8 mouse cellular contexts compared by ENCODE assay signal in the genomic region with DNA sequence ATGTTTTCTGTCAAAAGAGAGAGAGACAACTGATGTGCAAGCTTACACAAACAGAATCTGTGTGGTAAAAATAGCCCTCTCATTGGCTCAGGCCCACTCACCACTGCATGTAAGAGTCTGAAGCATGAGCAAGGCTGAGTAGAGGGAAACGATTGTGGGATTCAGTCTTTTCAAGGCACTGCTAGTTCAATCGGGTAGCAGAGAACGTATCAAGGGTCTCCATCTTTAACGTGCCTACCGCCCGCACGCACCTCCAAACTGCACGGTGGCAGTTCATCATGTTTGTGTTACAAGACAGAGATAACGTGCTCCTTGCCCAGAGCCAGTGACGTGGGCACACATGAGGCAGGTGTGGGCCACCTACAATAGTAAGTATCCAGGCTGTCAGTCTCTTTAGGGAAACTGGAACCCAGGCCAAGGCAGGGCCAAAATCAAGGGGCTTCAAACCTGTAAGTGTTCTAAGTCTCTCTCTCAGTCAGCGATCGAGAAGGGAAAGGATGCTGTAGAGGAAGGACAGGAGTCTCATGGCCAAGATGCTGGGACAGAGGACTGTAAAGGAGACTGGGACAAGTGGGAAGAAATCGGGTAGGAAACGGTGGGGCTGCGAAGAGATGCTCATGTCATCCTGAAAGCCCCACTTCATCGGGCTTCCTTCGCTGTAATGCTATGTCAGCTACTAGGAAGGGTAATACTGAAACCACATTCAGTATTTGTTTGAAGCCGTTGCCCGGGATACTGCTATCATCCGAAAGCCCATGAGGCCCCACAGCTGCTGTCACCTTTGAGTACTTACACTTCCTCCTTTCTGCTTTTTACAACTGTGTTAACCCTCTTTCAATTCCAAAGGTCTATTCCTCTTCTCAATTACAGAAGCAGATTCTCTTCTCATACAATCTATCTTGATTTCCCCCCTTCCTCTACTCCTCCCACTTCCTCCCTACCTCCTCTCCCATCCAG. TPM values are rescaled to one million over a fixed set of nuclear protein-coding genes. Genes with fewer than 3 reads are reported as not detected.
DNase-seq lines count a peak whose midpoint lies in the region; ATAC-seq and TF ChIP-seq lines count a peak whose summit lies in the region.

No protein-coding gene starts in this region.

- no peak overlapping the region for H3K4me2 ChIP-seq in kidney, embryonic 15.5 days
- peak overlapping the region; percentile 48 for H3K4me2 ChIP-seq in intestine, postnatal 0 days (replicated peaks; ENCODE audit: low read depth)
- no peak overlapping the region for H3K4me2 ChIP-seq in neural tube, embryonic 14.5 days (ENCODE audit: low read depth, low read length)

- 77% methylated on average over 20 of the region's 20 CpGs for WGBS in kidney, embryonic 15.5 days
- WGBS in intestine, postnatal 0 days, result 57% methylated on average over 20 of the region's 20 CpGs
- 69% methylated on average over 20 of the region's 20 CpGs for WGBS in neural tube, embryonic 14.5 days

- TF ChIP-seq CTCF in intestine, postnatal 0 days (IDR thresholded peaks at IDR 0.05; ENCODE audit: low read depth), result no peak

- no peak overlapping the region for H3K9ac ChIP-seq in kidney, embryonic 15.5 days
- H3K9ac ChIP-seq in intestine, postnatal 0 days (ENCODE audit: low read depth, low read length), result no peak overlapping the region
- H3K9ac ChIP-seq in neural tube, embryonic 14.5 days (replicated peaks; ENCODE audit: low read depth, low read length), result no peak overlapping the region

- no peaks in the 10 kb centered on the region for H3K4me1 ChIP-seq in kidney, embryonic 15.5 days
- peaks cover 17% of the 10 kb centered on the region for H3K4me1 ChIP-seq in intestine, postnatal 0 days (replicated peaks; ENCODE audit: control insufficient read depth, insufficient read depth, low read length)
- no peaks in the 10 kb centered on the region for H3K4me1 ChIP-seq in neural tube, embryonic 14.5 days (ENCODE audit: control insufficient read depth, insufficient read depth, low read length)

- no peaks in the 10 kb centered on the region for H3K9me3 ChIP-seq in kidney, embryonic 15.5 days (replicated peaks)
- no peaks in the 10 kb centered on the region for H3K9me3 ChIP-seq in intestine, postnatal 0 days (ENCODE audit: control insufficient read depth)
- H3K9me3 ChIP-seq in neural tube, embryonic 14.5 days (ENCODE audit: control insufficient read depth, low read length), result no peaks in the 10 kb centered on the region

- peak; percentile 52; the same call in 1 of the 2 replicates for ATAC-seq in kidney, embryonic 15.5 days (replicated peaks; ENCODE audit: low FRiP score)
- peak; percentile 93 for ATAC-seq in intestine, postnatal 0 days
- peak; percentile 80; the same call in 1 of the 2 replicates for ATAC-seq in neural tube, embryonic 14.5 days (ENCODE audit: low read depth)

- H3K36me3 ChIP-seq in kidney, embryonic 15.5 days, result peaks cover 31% of the 10 kb centered on the region
- peaks cover 2% of the 10 kb centered on the region; the same call in 1 of the 2 replicates for H3K36me3 ChIP-seq in intestine, postnatal 0 days (ENCODE audit: control insufficient read depth, insufficient read depth)
- H3K36me3 ChIP-seq in neural tube, embryonic 14.5 days (ENCODE audit: control insufficient read depth, insufficient read depth, low read length), result no peaks in the 10 kb centered on the region

- H3K27me3 ChIP-seq in kidney, embryonic 15.5 days, result no peaks in the 10 kb centered on the region
- no peaks in the 10 kb centered on the region for H3K27me3 ChIP-seq in intestine, postnatal 0 days (replicated peaks; ENCODE audit: control insufficient read depth, insufficient read depth, low read length)
- no peaks in the 10 kb centered on the region for H3K27me3 ChIP-seq in neural tube, embryonic 14.5 days (ENCODE audit: control insufficient read depth, insufficient read depth, low read length)

- no peak overlapping the region for H3K27ac ChIP-seq in kidney, embryonic 15.5 days
- H3K27ac ChIP-seq in intestine, postnatal 0 days (ENCODE audit: low read depth, low read length), result peak overlapping the region; percentile 70
- no peak overlapping the region for H3K27ac ChIP-seq in neural tube, embryonic 14.5 days (ENCODE audit: low read depth, low read length)

- DNase-seq in kidney, adult 8-10 months, result no peak
- DNase-seq in c-Kit-positive CD71-negative TER-119-negative erythroid progenitor cells, embryonic 14.5 days (ENCODE audit: low read depth), result peak; percentile 65
- DNase-seq in frontal cortex, postnatal 10 days (ENCODE audit: low spot score in 2 of 2), result no peak
- no peak for DNase-seq in cerebellum, adult 9-10 months
- DNase-seq in adrenal gland, adult 8-10 months, result no peak

- no peak overlapping the region for H3K4me3 ChIP-seq in kidney, embryonic 15.5 days (replicated peaks)
- peak overlapping the region; percentile 5; the same call in 1 of the 2 replicates for H3K4me3 ChIP-seq in intestine, postnatal 0 days (ENCODE audit: low read depth, low read length)
- no peak overlapping the region for H3K4me3 ChIP-seq in neural tube, embryonic 14.5 days (ENCODE audit: low read depth, low read length)

RNA-seq across cellular contexts. Expression of a gene that starts 14.3 kb away (rescaled TPM):
- 18.8 TPM in 2 replicates for polyA plus RNA-seq in kidney, embryonic 15.5 days (2015; fragmentation: Nextera tagmentation; extraction: Ambion mirVana)
- 17.5 and 18.3 TPM in 2 replicates for polyA plus RNA-seq in intestine, postnatal 0 days (2015; fragmentation: Nextera tagmentation; extraction: Ambion mirVana)
- 1.9 and 13.2 TPM in 2 replicates for polyA plus RNA-seq in neural tube, embryonic 14.5 days (2014; fragmentation: Nextera tagmentation; extraction: Ambion mirVana)
- total RNA-seq in adrenal gland, adult 8-10 months (2022), result 10 to 100 TPM; 43.8 to 52.7 (median 48.8) TPM
